Mouse (Mus musculus) erythroblast, embryonic 14.5 days (primary cell): ENCODE data around the gene Doc2a. TPM values are rescaled to one million over a fixed set of nuclear protein-coding genes. Genes with fewer than 3 reads are reported as not detected.
"Not testable (repeated sequence)": the region's sequence is repeated elsewhere in the genome, so short reads cannot be mapped to it uniquely, and the experiment has no call there.

ENCODE experiments used
- H3K27me3 ChIP-seq: 2 replicates; pipeline ENCODE4 v1.6.1; 2012; ENCODE audit warnings: inconsistent platforms; ENCODE audit not compliant: control insufficient read depth
- H3K36me3 ChIP-seq: 2 replicates; pipeline ENCODE4 v1.6.1; 2012; ENCODE audit warnings: mild to moderate bottlenecking, inconsistent platforms; ENCODE audit not compliant: control insufficient read depth
- H3K4me1 ChIP-seq: 2 replicates; pipeline ENCODE4 v1.6.1; 2012; ENCODE audit warnings: inconsistent platforms; ENCODE audit not compliant: control insufficient read depth
- H3K4me3 ChIP-seq: replicated peaks from 2 replicates; pipeline ENCODE3; 2012; ENCODE audit warnings: moderate library complexity, mild to moderate bottlenecking, inconsistent platforms
- H3K9me3 ChIP-seq: 2 replicates; pipeline ENCODE4 v1.6.1; 2012; ENCODE audit warnings: low read length, inconsistent platforms, mixed read lengths; ENCODE audit not compliant: control insufficient read depth
- GATA1 ChIP-seq: IDR thresholded peaks from 2 replicates; pipeline ENCODE4 v1.6.1; 2012; ENCODE audit warnings: low read length, inconsistent platforms, mixed read lengths
- TAL1 ChIP-seq: IDR thresholded peaks from 3 replicates; pipeline ENCODE4 v1.6.1; 2012; ENCODE audit warnings: low read length, inconsistent platforms, mixed read lengths
- polyA plus RNA-seq: library from polyadenylated mRNA; stranded (reverse); fragments of >175 nt; gene quantifications from 2 replicates; pipeline ENCODE4 v1.2.3, GENCODE M21; 2012

Doc2a gene
- polyA plus RNA-seq, 1 experiment = not detected

GRCm38 (mm10) chr7:126883731-126884181, 36.5 kb downstream of the Doc2a start:
- TF ChIP-seq GATA1 (0 out of 2 replicates have a peak, but pooled peaks have one; percentile 16), TAL1 (no peak)

GRCm38 (mm10) chr7:126884286-126885164, 37.3 kb downstream of the Doc2a start, which contains the start of gene Taok2:
Gene Taok2, minus strand, starts transcription at chr7:126884703.
- Histone ChIP-seq H3K36me3 (peaks cover 31% of the 10 kb centered on the region), H3K4me3 (peak within 1 kb of the TSS; percentile 70), H3K4me1 (peaks cover 45% of the 10 kb centered on the region), H3K9me3 (no peaks in the 10 kb centered on the region), H3K27me3 (no peaks in the 10 kb centered on the region)
- TF ChIP-seq TAL1 (no peak), GATA1 (no peak)

More at GRCm38 (mm10) chr7:126883731-126884181, 36.5 kb downstream of the Doc2a start:
- no peaks in the 10 kb centered on the region for H3K9me3 ChIP-seq
- H3K36me3 ChIP-seq = peaks cover 39% of the 10 kb centered on the region
- no peaks in the 10 kb centered on the region for H3K27me3 ChIP-seq
- H3K4me3 ChIP-seq = peak overlapping the region; percentile 70
- H3K4me1 ChIP-seq = peaks cover 45% of the 10 kb centered on the region

GRCm38 (mm10) chr7:126887281-126887680, 40.1 kb downstream of the Doc2a start:
- H3K4me1 ChIP-seq = peaks cover 31% of the 10 kb centered on the region
- H3K4me3 ChIP-seq = no peak overlapping the region
- peaks cover 19% of the 10 kb centered on the region for H3K36me3 ChIP-seq
- no peak for TF ChIP-seq TAL1
- TF ChIP-seq GATA1 = no peak
- H3K27me3 ChIP-seq = no peaks in the 10 kb centered on the region
- no peaks in the 10 kb centered on the region for H3K9me3 ChIP-seq

- TF ChIP-seq TAL1 (no peak), GATA1 (no peak)
- peaks cover 22% of the 10 kb centered on the region for H3K36me3 ChIP-seq
- H3K4me1 ChIP-seq = peaks cover 16% of the 10 kb centered on the region
- H3K27me3 ChIP-seq = no peaks in the 10 kb centered on the region
- no peak overlapping the region for H3K4me3 ChIP-seq
- H3K9me3 ChIP-seq = no peaks in the 10 kb centered on the region
These were observed 41.6 kb downstream of the Doc2a start for GRCm38 (mm10) chr7:126888852-126889251.

- Histone ChIP-seq H3K4me1 (peaks cover 23% of the 10 kb centered on the region), H3K4me3 (peak overlapping the region; percentile 90), H3K36me3 (peaks cover 8% of the 10 kb centered on the region), H3K9me3 (no peaks in the 10 kb centered on the region), H3K27me3 (peaks cover 3% of the 10 kb centered on the region; the same call in 1 of the 2 replicates)
- no peak for TF ChIP-seq GATA1
- no peak for TF ChIP-seq TAL1
These were observed 49.7 kb downstream of the Doc2a start for GRCm38 (mm10) chr7:126896912-126897311.

GRCm38 (mm10) chr7:126897390-126898101, 50.3 kb downstream of the Doc2a start:
- H3K4me3 ChIP-seq = peak overlapping the region; percentile 90
- H3K27me3 ChIP-seq = peaks cover 3% of the 10 kb centered on the region; the same call in 1 of the 2 replicates
- H3K36me3 ChIP-seq = peaks cover 8% of the 10 kb centered on the region
- H3K4me1 ChIP-seq = peaks cover 23% of the 10 kb centered on the region
- TF ChIP-seq TAL1 (no peak), GATA1 (no peak)
- H3K9me3 ChIP-seq = no peaks in the 10 kb centered on the region

- Histone ChIP-seq H3K27me3 (peaks cover 3% of the 10 kb centered on the region; the same call in 1 of the 2 replicates), H3K9me3 (no peaks in the 10 kb centered on the region), H3K4me1 (peaks cover 23% of the 10 kb centered on the region), H3K4me3 (peak overlapping the region; percentile 90), H3K36me3 (peaks cover 2% of the 10 kb centered on the region)
- no peak for TF ChIP-seq GATA1
- TF ChIP-seq TAL1 = no peak
These were observed 51.1 kb downstream of the Doc2a start for GRCm38 (mm10) chr7:126898102-126898990.

GRCm38 (mm10) chr7:126899781-126900180, 52.6 kb downstream of the Doc2a start:
- not testable (repeated sequence) for H3K27me3 ChIP-seq, H3K4me3 ChIP-seq, H3K36me3 ChIP-seq, H3K9me3 ChIP-seq
- peaks cover 23% of the 10 kb centered on the region for H3K4me1 ChIP-seq

Other genes with a start within 250 kb of the Doc2a start
- gene Nupr1, start 216.6 kb upstream of the Doc2a start, polyA plus RNA-seq = 0.27 and 0.35 TPM in 2 replicates
- 4.0 and 6.3 TPM in 2 replicates for gene Sgf29, start 198.1 kb upstream of the Doc2a start, polyA plus RNA-seq
- gene Sult1a1, start 171.0 kb upstream of the Doc2a start, polyA plus RNA-seq = not detected in 2 replicates
- gene Bola2, start 152.0 kb upstream of the Doc2a start, polyA plus RNA-seq = 14.2 and 14.8 TPM in 2 replicates
- 0.21 and 0.33 TPM in 2 replicates for gene Slx1b, start 151.6 kb upstream of the Doc2a start, polyA plus RNA-seq
- gene Coro1a, start 139.6 kb upstream of the Doc2a start, polyA plus RNA-seq = 1.5 and 2.4 TPM in 2 replicates
- gene Mapk3, start 87.8 kb upstream of the Doc2a start, polyA plus RNA-seq = 16.3 and 18.0 TPM in 2 replicates
- 0.36 TPM in 1 of 2 replicates, not detected in the other for gene Gdpd3, start 81.1 kb upstream of the Doc2a start, polyA plus RNA-seq
- 156 and 161 TPM in 2 replicates for gene Ypel3, start 70.5 kb upstream of the Doc2a start, polyA plus RNA-seq
- gene Tbx6, start 65.9 kb upstream of the Doc2a start, polyA plus RNA-seq = 3.6 and 4.0 TPM in 2 replicates
- 11.0 and 12.3 TPM in 2 replicates for gene Ppp4c, start 54.9 kb upstream of the Doc2a start, polyA plus RNA-seq
- 0.02 TPM in 1 of 2 replicates, not detected in the other for gene Fam57b, start 49.7 kb upstream of the Doc2a start, polyA plus RNA-seq
- gene 4930451I11Rik, start 15.8 kb upstream of the Doc2a start, polyA plus RNA-seq = not detected in 2 replicates
- gene Hirip3, start 14.6 kb downstream of the Doc2a start, polyA plus RNA-seq = 24.2 and 26.7 TPM in 2 replicates
- gene Ino80e, start 15.0 kb downstream of the Doc2a start, polyA plus RNA-seq = 37.6 and 44.8 TPM in 2 replicates
- 11.6 and 12.9 TPM in 2 replicates for gene Taok2, start 37.3 kb downstream of the Doc2a start, polyA plus RNA-seq
- gene Tmem219, start 75.5 kb downstream of the Doc2a start, polyA plus RNA-seq = 1.1 and 1.5 TPM in 2 replicates
- 0.68 and 0.79 TPM in 2 replicates for gene Kctd13, start 81.5 kb downstream of the Doc2a start, polyA plus RNA-seq
- gene Asphd1, start 102.2 kb downstream of the Doc2a start, polyA plus RNA-seq = not detected in 2 replicates
- gene Sez6l2, start 103.1 kb downstream of the Doc2a start, polyA plus RNA-seq = 0.03 and 0.04 TPM in 2 replicates
- gene Cdipt, start 128.5 kb downstream of the Doc2a start, polyA plus RNA-seq = 12.0 and 13.0 TPM in 2 replicates
- not detected in 2 replicates for gene Cdiptos, start 128.7 kb downstream of the Doc2a start, polyA plus RNA-seq
- gene Mvp, start 167.2 kb downstream of the Doc2a start, polyA plus RNA-seq = 0.87 and 1.2 TPM in 2 replicates
- gene Pagr1b, start 169.1 kb downstream of the Doc2a start, polyA plus RNA-seq = not detected in 2 replicates
- 8.2 and 13.3 TPM in 2 replicates for gene Pagr1a, start 169.9 kb downstream of the Doc2a start, polyA plus RNA-seq
- 15.4 and 20.8 TPM in 2 replicates for gene Gm42742, start 173.7 kb downstream of the Doc2a start, polyA plus RNA-seq
- 0.04 and 0.17 TPM in 2 replicates for gene Prrt2, start 173.8 kb downstream of the Doc2a start, polyA plus RNA-seq
- gene Maz, start 179.6 kb downstream of the Doc2a start, polyA plus RNA-seq = 173 and 193 TPM in 2 replicates
- 19.9 and 23.7 TPM in 2 replicates for gene Kif22, start 195.1 kb downstream of the Doc2a start, polyA plus RNA-seq
- gene Zg16, start 239.9 kb downstream of the Doc2a start, polyA plus RNA-seq = not detected in 2 replicates
- 1.2 and 1.4 TPM in 2 replicates for gene AI467606, start 243.9 kb downstream of the Doc2a start, polyA plus RNA-seq